Comparison of ENCODE assay signal across 7 mouse cellular contexts in the genomic region with DNA sequence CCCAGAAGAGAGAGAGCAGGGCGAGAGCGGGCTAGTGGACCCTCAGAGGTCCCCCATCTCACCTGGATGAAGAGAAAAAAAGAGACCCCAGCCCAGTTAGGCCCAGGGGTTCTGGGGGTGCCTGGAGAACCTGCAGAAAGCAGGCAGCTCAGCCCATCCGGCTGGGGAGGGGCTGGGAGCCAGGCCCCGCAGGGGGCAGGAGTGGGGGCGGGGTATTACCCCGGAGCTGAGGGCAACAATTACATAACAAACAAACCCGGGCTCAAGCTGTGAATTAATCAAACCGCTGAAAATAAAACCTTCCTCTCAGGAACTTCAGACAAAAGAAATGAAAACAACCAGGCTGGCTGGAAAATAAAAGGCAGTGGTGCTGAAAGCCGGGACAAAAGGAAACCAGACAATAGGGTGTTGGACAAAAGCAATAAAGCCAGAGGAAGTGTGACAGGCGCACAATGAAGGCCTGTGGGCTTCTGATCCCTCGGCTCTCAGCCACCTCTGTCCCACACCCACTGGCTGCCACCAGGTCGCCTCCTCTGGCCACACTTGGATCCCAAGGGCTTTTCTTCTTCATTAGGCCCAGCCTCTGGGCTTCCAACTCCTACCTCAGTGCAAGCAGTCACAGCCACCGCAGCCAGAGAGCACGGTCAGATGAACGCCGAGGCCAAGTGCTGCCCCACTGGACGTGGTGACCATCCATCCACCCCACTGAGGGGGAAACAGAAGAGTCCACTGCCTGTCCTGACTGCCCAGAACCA. TPM values are rescaled to one million over a fixed set of nuclear protein-coding genes. Genes with fewer than 3 reads are reported as not detected.
A peak's percentile ranks its signal among the peaks of the same experiment; 100 is the strongest.
DNase-seq lines count a peak whose midpoint lies in the region; ATAC-seq lines count a peak whose summit lies in the region.

No protein-coding gene starts in this region.

- no peaks in the 10 kb centered on the region for H3K36me3 ChIP-seq in embryonic facial prominence, embryonic 14.5 days (ENCODE audit: control insufficient read depth, insufficient read depth, low read length)
- H3K36me3 ChIP-seq in hindbrain, embryonic 12.5 days, result 0 out of 2 replicates have a peak, but pooled peaks cover 5% of the 10 kb centered on the region
- H3K36me3 ChIP-seq in lung, embryonic 15.5 days, result peaks cover 2% of the 10 kb centered on the region; the same call in 1 of the 2 replicates
- H3K36me3 ChIP-seq in stomach, embryonic 16.5 days (ENCODE audit: control insufficient read depth, insufficient read depth, low read length), result no peaks in the 10 kb centered on the region

- peak overlapping the region; percentile 37 for H3K9ac ChIP-seq in embryonic facial prominence, embryonic 14.5 days (ENCODE audit: low read depth, low read length)
- H3K9ac ChIP-seq in hindbrain, embryonic 12.5 days, result peak overlapping the region; percentile 25
- H3K9ac ChIP-seq in lung, embryonic 15.5 days, result no peak overlapping the region
- H3K9ac ChIP-seq in stomach, embryonic 16.5 days (ENCODE audit: low read length), result peak overlapping the region; percentile 58

- peak overlapping the region; percentile 74; the same call in 1 of the 2 replicates for H3K27ac ChIP-seq in embryonic facial prominence, embryonic 14.5 days (replicated peaks; ENCODE audit: low read depth, low read length)
- peak overlapping the region; percentile 92 for H3K27ac ChIP-seq in hindbrain, embryonic 12.5 days
- H3K27ac ChIP-seq in lung, embryonic 15.5 days, result peak overlapping the region; percentile 63
- peak overlapping the region; percentile 62 for H3K27ac ChIP-seq in stomach, embryonic 16.5 days (ENCODE audit: low read length)

- H3K4me3 ChIP-seq in embryonic facial prominence, embryonic 14.5 days (ENCODE audit: low read depth, low read length), result no peak overlapping the region
- H3K4me3 ChIP-seq in hindbrain, embryonic 12.5 days, result no peak overlapping the region
- no peak overlapping the region for H3K4me3 ChIP-seq in lung, embryonic 15.5 days
- H3K4me3 ChIP-seq in stomach, embryonic 16.5 days (replicated peaks; ENCODE audit: low read length), result no peak overlapping the region

- H3K4me1 ChIP-seq in embryonic facial prominence, embryonic 14.5 days (ENCODE audit: control insufficient read depth, insufficient read depth, low read length), result peaks cover 4% of the 10 kb centered on the region; the same call in 1 of the 2 replicates
- peaks cover 31% of the 10 kb centered on the region for H3K4me1 ChIP-seq in hindbrain, embryonic 12.5 days
- peaks cover 24% of the 10 kb centered on the region for H3K4me1 ChIP-seq in lung, embryonic 15.5 days
- H3K4me1 ChIP-seq in stomach, embryonic 16.5 days (ENCODE audit: control insufficient read depth, insufficient read depth, low read length), result peaks cover 13% of the 10 kb centered on the region

- no peak overlapping the region; the same call in 1 of the 2 replicates for H3K4me2 ChIP-seq in embryonic facial prominence, embryonic 14.5 days (ENCODE audit: low read depth, low read length)
- H3K4me2 ChIP-seq in hindbrain, embryonic 12.5 days (replicated peaks), result peak overlapping the region; percentile 40
- no peak overlapping the region for H3K4me2 ChIP-seq in lung, embryonic 15.5 days
- H3K4me2 ChIP-seq in stomach, embryonic 16.5 days (ENCODE audit: low read depth, low read length), result no peak overlapping the region

- H3K9me3 ChIP-seq in embryonic facial prominence, embryonic 14.5 days (ENCODE audit: control insufficient read depth, low read length), result no peaks in the 10 kb centered on the region
- no peaks in the 10 kb centered on the region for H3K9me3 ChIP-seq in hindbrain, embryonic 12.5 days (replicated peaks)
- no peaks in the 10 kb centered on the region for H3K9me3 ChIP-seq in lung, embryonic 15.5 days
- no peaks in the 10 kb centered on the region for H3K9me3 ChIP-seq in stomach, embryonic 16.5 days (replicated peaks; ENCODE audit: control insufficient read depth, low read length)

- WGBS in embryonic facial prominence, embryonic 14.5 days, result 15% methylated on average over 17 of the region's 17 CpGs
- WGBS in hindbrain, embryonic 12.5 days, result 5% methylated on average over 17 of the region's 17 CpGs
- WGBS in lung, embryonic 15.5 days, result 24% methylated on average over 17 of the region's 17 CpGs
- WGBS in stomach, embryonic 16.5 days, result 25% methylated on average over 17 of the region's 17 CpGs

- peak; percentile 47 for DNase-seq in brain, adult 2 months (ENCODE audit: low read depth, low spot score)
- DNase-seq in embryonic facial prominence, embryonic 14.5 days (ENCODE audit: low spot score), result peak; percentile 80
- no peak for DNase-seq in spleen, adult 18-20 months
- DNase-seq in testis, postnatal 14 days (ENCODE audit: low spot score), result no peak

- H3K27me3 ChIP-seq in embryonic facial prominence, embryonic 14.5 days (replicated peaks; ENCODE audit: control insufficient read depth, insufficient read depth, low read length), result no peaks in the 10 kb centered on the region
- H3K27me3 ChIP-seq in hindbrain, embryonic 12.5 days, result no peaks in the 10 kb centered on the region
- no peaks in the 10 kb centered on the region for H3K27me3 ChIP-seq in lung, embryonic 15.5 days
- no peaks in the 10 kb centered on the region for H3K27me3 ChIP-seq in stomach, embryonic 16.5 days (ENCODE audit: control insufficient read depth, insufficient read depth, low read length)

- ATAC-seq in embryonic facial prominence, embryonic 14.5 days (ENCODE audit: low read depth), result peak; percentile 81
- peak; percentile 68 for ATAC-seq in hindbrain, embryonic 12.5 days (ENCODE audit: low FRiP score)
- ATAC-seq in lung, embryonic 15.5 days (ENCODE audit: borderline replicate concordance, extremely low read depth, low FRiP score, low TSS enrichment), result peak; percentile 60
- ATAC-seq in stomach, embryonic 16.5 days (ENCODE audit: insufficient read depth, low FRiP score), result peak; percentile 19; the same call in 1 of the 2 replicates

RNA-seq across cellular contexts. Expression of a gene that starts 26.5 kb away (rescaled TPM):
- polyA plus RNA-seq in embryonic facial prominence, embryonic 14.5 days (2014; fragmentation: Nextera tagmentation; extraction: Ambion mirVana), result 5.4 and 6.6 TPM in 2 replicates
- polyA plus RNA-seq in hindbrain, embryonic 12.5 days (2016; fragmentation: Nextera tagmentation; extraction: Ambion mirVana), result 17.5 and 19.2 TPM in 2 replicates
- 7.3 and 9.0 TPM in 2 replicates for polyA plus RNA-seq in lung, embryonic 15.5 days (2015; fragmentation: Nextera tagmentation; extraction: Ambion mirVana)
- 5.2 and 5.6 TPM in 2 replicates for polyA plus RNA-seq in stomach, embryonic 16.5 days (2015; fragmentation: Nextera tagmentation; extraction: Ambion mirVana)

RNA-seq across cellular contexts. Expression of a gene that starts 34.3 kb away (rescaled TPM):
- 3.3 and 3.4 TPM in 2 replicates for polyA plus RNA-seq in embryonic facial prominence, embryonic 14.5 days (2014; fragmentation: Nextera tagmentation; extraction: Ambion mirVana)
- polyA plus RNA-seq in hindbrain, embryonic 12.5 days (2016; fragmentation: Nextera tagmentation; extraction: Ambion mirVana), result 5.2 and 5.6 TPM in 2 replicates
- polyA plus RNA-seq in lung, embryonic 15.5 days (2015; fragmentation: Nextera tagmentation; extraction: Ambion mirVana), result 2.7 and 3.0 TPM in 2 replicates
- 4.5 and 4.7 TPM in 2 replicates for polyA plus RNA-seq in stomach, embryonic 16.5 days (2015; fragmentation: Nextera tagmentation; extraction: Ambion mirVana)

RNA-seq across cellular contexts. Expression of a gene that starts 47.4 kb away (rescaled TPM):
- 5.9 and 6.6 TPM in 2 replicates for polyA plus RNA-seq in embryonic facial prominence, embryonic 14.5 days (2014; fragmentation: Nextera tagmentation; extraction: Ambion mirVana)
- 0.99 and 1.9 TPM in 2 replicates for polyA plus RNA-seq in hindbrain, embryonic 12.5 days (2016; fragmentation: Nextera tagmentation; extraction: Ambion mirVana)
- polyA plus RNA-seq in lung, embryonic 15.5 days (2015; fragmentation: Nextera tagmentation; extraction: Ambion mirVana), result 1.5 TPM in 2 replicates
- 2.0 and 3.6 TPM in 2 replicates for polyA plus RNA-seq in stomach, embryonic 16.5 days (2015; fragmentation: Nextera tagmentation; extraction: Ambion mirVana)

Comparison
In these comparisons a context has a peak if more than half of its experiments do, and no peak if none do; other contexts are left out.
1. DNase-seq: peak in brain, adult 2 months (single experiment) and embryonic facial prominence, embryonic 14.5 days (single experiment); none in spleen, adult 18-20 months (0 of 2) and testis, postnatal 14 days (single experiment).
2. ATAC-seq: peak in every context shown above with its lines; median percentile 81 in embryonic facial prominence, embryonic 14.5 days; 68 in hindbrain, embryonic 12.5 days; 60 in lung, embryonic 15.5 days; 19 in stomach, embryonic 16.5 days.
3. Peak in every context shown above with its lines, with median percentiles within 50 percentile points of each other: H3K27ac ChIP-seq.